Mouse (Mus musculus) liver, postnatal 0 days (tissue): ENCODE results near the gene Zfp385c.

Source experiments
- CTCF ChIP-seq: sonication (generic); IDR thresholded peaks from 2 replicates; pipeline ENCODE4 v1.5.1; 2016; ENCODE audit warnings: antibody characterized with exemption, low read depth
- EP300 ChIP-seq: IDR thresholded peaks from 2 replicates; pipeline ENCODE4 v1.6.1; 2016; ENCODE audit warnings: antibody characterized with exemption, low read depth, mild to moderate bottlenecking

- TF ChIP-seq CTCF (no peak), EP300 (no peak)
These were observed 43.0 kb upstream of the Zfp385c start for GRCm38 (mm10) chr11:100735134-100735865.
